Mouse (Mus musculus) CH12.LX (cell line): ENCODE data around the gene Aff1. TPM values are rescaled to one million over a fixed set of nuclear protein-coding genes. Genes with fewer than 3 reads are reported as not detected.

ENCODE experiments used
- DNase-seq: peaks from one replicate; pipeline ENCODE4 v3.0.0-alpha.2; 2013; ENCODE audit errors: extremely low read depth
- H3K27ac ChIP-seq: 2 replicates; pipeline ENCODE4 v1.5.1; 2012; ENCODE audit warnings: low read depth, mild to moderate bottlenecking, control low read depth, moderate library complexity; ENCODE audit not compliant: insufficient read depth
- H3K27me3 ChIP-seq: replicated peaks from 2 replicates; pipeline ENCODE3; 2012; ENCODE audit warnings: inconsistent platforms
- H3K36me3 ChIP-seq, 2 experiments: replicated peaks in 1 of 2; 2 replicates each; pipeline versions ENCODE3 to v1.6.1; 2012; ENCODE audit warnings: inconsistent platforms in 1 of 2, low read length in 1 of 2, mild to moderate bottlenecking in 1 of 2, mixed read lengths in 1 of 2, moderate library complexity in 1 of 2; ENCODE audit not compliant: control insufficient read depth in 1 of 2, insufficient read depth in 1 of 2
- H3K4me1 ChIP-seq, 2 experiments: 2 replicates each; pipeline ENCODE4 v1.6.1; 2012; ENCODE audit warnings: inconsistent platforms in 1 of 2, moderate library complexity in 1 of 2; ENCODE audit not compliant: insufficient read depth in 2 of 2, control insufficient read depth in 1 of 2
- H3K4me2 ChIP-seq: 2 replicates; pipeline ENCODE4 v1.6.1; 2012; ENCODE audit warnings: low read depth, mild to moderate bottlenecking, control low read depth; ENCODE audit not compliant: poor library complexity, insufficient read depth, severe bottlenecking
- H3K4me3 ChIP-seq, 3 experiments: fragments of 150-350 bp in 1 of 3; sonication (generic) in 1 of 3; replicated peaks in 1 of 3; 2 replicates each; pipeline versions ENCODE3 to v1.5.1; 2011 to 2012; ENCODE audit warnings: low read depth in 2 of 3, low read length in 2 of 3, mild to moderate bottlenecking in 2 of 3, moderate library complexity in 2 of 3, control low read depth in 1 of 3, improper control_type of control experiment in 1 of 3, inconsistent platforms in 1 of 3, mixed read lengths in 1 of 3; ENCODE audit not compliant: poor library complexity in 1 of 3
- H3K79me2 ChIP-seq: replicated peaks from 2 replicates; pipeline ENCODE4 v1.6.1; 2012; ENCODE audit warnings: mild to moderate bottlenecking, moderate library complexity; ENCODE audit not compliant: control insufficient read depth, poor library complexity, insufficient read depth, severe bottlenecking; ENCODE audit errors: extremely low read depth
- H3K9ac ChIP-seq: 2 replicates; pipeline ENCODE4 v1.6.1; 2012; ENCODE audit warnings: low read depth, mild to moderate bottlenecking, control low read depth, moderate library complexity; ENCODE audit not compliant: insufficient read depth
- H3K9me3 ChIP-seq: replicated peaks from 2 replicates; pipeline ENCODE3; 2012; ENCODE audit warnings: low read length, inconsistent platforms, mixed read lengths
- BHLHE40 ChIP-seq: IDR thresholded peaks from 2 replicates; pipeline ENCODE4 v1.6.1; 2011; ENCODE audit warnings: mild to moderate bottlenecking, low read depth, low read length, improper control_type of control experiment
- CHD1 ChIP-seq: IDR thresholded peaks from 2 replicates; pipeline ENCODE4 v1.6.1; 2012; ENCODE audit warnings: low read depth, low read length, improper control_type of control experiment, inconsistent platforms
- CHD2 ChIP-seq: IDR thresholded peaks from 2 replicates; pipeline ENCODE4 v1.6.1; 2011; ENCODE audit warnings: low read length, improper control_type of control experiment
- E2F4 ChIP-seq: IDR thresholded peaks from 2 replicates; pipeline ENCODE4 v1.6.1; 2011; ENCODE audit warnings: low read depth, low read length, improper control_type of control experiment; ENCODE audit not compliant: insufficient replicate concordance
- ETS1 ChIP-seq: conservative IDR thresholded peaks from 2 replicates; pipeline ENCODE4 v1.6.1; 2012; ENCODE audit warnings: low read depth, mild to moderate bottlenecking, inconsistent platforms, low read length, improper control_type of control experiment, moderate library complexity
- GABPA ChIP-seq: IDR thresholded peaks from 2 replicates; pipeline ENCODE4 v1.6.1; 2012; ENCODE audit warnings: low read depth, low read length, improper control_type of control experiment, inconsistent platforms; ENCODE audit not compliant: insufficient replicate concordance
- HCFC1 ChIP-seq: IDR thresholded peaks from 2 replicates; pipeline ENCODE4 v1.6.1; 2012; ENCODE audit warnings: low read depth, mild to moderate bottlenecking, inconsistent platforms, low read length, improper control_type of control experiment
- IRF4 ChIP-seq: IDR thresholded peaks from 2 replicates; pipeline ENCODE4 v1.6.1; 2014; ENCODE audit warnings: low read depth, mild to moderate bottlenecking, inconsistent platforms, low read length, improper control_type of control experiment
- JUND ChIP-seq: conservative IDR thresholded peaks from 2 replicates; pipeline ENCODE4 v1.6.1; 2011; ENCODE audit warnings: low read depth, low read length, improper control_type of control experiment
- MAFK ChIP-seq: IDR thresholded peaks from 2 replicates; pipeline ENCODE4 v1.6.1; 2011; ENCODE audit warnings: low read length, improper control_type of control experiment; ENCODE audit not compliant: insufficient replicate concordance
- MAX ChIP-seq: IDR thresholded peaks from 2 replicates; pipeline ENCODE4 v1.6.1; 2011; ENCODE audit warnings: low read length, improper control_type of control experiment
- MAZ ChIP-seq: IDR thresholded peaks from 2 replicates; pipeline ENCODE4 v1.6.1; 2012; ENCODE audit warnings: low read depth, mild to moderate bottlenecking, inconsistent platforms, low read length, improper control_type of control experiment, moderate library complexity
- MEF2A ChIP-seq: IDR thresholded peaks from 2 replicates; pipeline ENCODE4 v1.6.1; 2014; ENCODE audit warnings: low read depth, mild to moderate bottlenecking, inconsistent platforms, low read length, improper control_type of control experiment, borderline replicate concordance
- MXI1 ChIP-seq: IDR thresholded peaks from 2 replicates; pipeline ENCODE4 v1.6.1; 2011; ENCODE audit warnings: mild to moderate bottlenecking, low read depth, low read length, improper control_type of control experiment
- MYC ChIP-seq: IDR thresholded peaks from 2 replicates; pipeline ENCODE4 v1.6.1; 2011; ENCODE audit warnings: low read depth, mild to moderate bottlenecking, improper control_type of control experiment, low read length
- NELFE ChIP-seq: IDR thresholded peaks from 2 replicates; pipeline ENCODE4 v1.6.1; 2011; ENCODE audit warnings: low read depth, low read length, improper control_type of control experiment
- NRF1 ChIP-seq: IDR thresholded peaks from 2 replicates; pipeline ENCODE4 v1.6.1; 2014; ENCODE audit warnings: low read depth, mild to moderate bottlenecking, inconsistent platforms, low read length, improper control_type of control experiment, moderate library complexity
- PAX5 ChIP-seq: IDR thresholded peaks from 2 replicates; pipeline ENCODE4 v1.6.1; 2012; ENCODE audit warnings: low read length, inconsistent platforms, mixed read lengths
- POLR2A ChIP-seq: IDR thresholded peaks from 2 replicates; pipeline ENCODE4 v1.6.1; 2011; ENCODE audit warnings: low read depth, mild to moderate bottlenecking, improper control_type of control experiment, low read length
- RAD21 ChIP-seq: IDR thresholded peaks from 2 replicates; pipeline ENCODE4 v1.6.1; 2011; ENCODE audit warnings: low read depth, mild to moderate bottlenecking, low read length, improper control_type of control experiment, moderate library complexity
- RCOR1 ChIP-seq: conservative IDR thresholded peaks from 2 replicates; pipeline ENCODE4 v1.6.1; 2012; ENCODE audit warnings: low read depth, mild to moderate bottlenecking, inconsistent platforms, low read length, improper control_type of control experiment
- SIN3A ChIP-seq: IDR thresholded peaks from 2 replicates; pipeline ENCODE4 v1.6.1; 2012; ENCODE audit warnings: low read length, improper control_type of control experiment, inconsistent platforms
- TBP ChIP-seq: conservative IDR thresholded peaks from 2 replicates; pipeline ENCODE4 v1.6.1; 2011; ENCODE audit warnings: low read depth, low read length, improper control_type of control experiment
- TCF12 ChIP-seq: IDR thresholded peaks from 2 replicates; pipeline ENCODE4 v1.6.1; 2014; ENCODE audit warnings: low read depth, mild to moderate bottlenecking, inconsistent platforms, low read length, improper control_type of control experiment
- UBTF ChIP-seq: IDR thresholded peaks from 2 replicates; pipeline ENCODE4 v1.6.1; 2012; ENCODE audit warnings: low read depth, mild to moderate bottlenecking, inconsistent platforms, low read length, improper control_type of control experiment, moderate library complexity
- USF1 ChIP-seq: IDR thresholded peaks from 2 replicates; pipeline ENCODE4 v1.6.1; 2014; ENCODE audit warnings: low read depth, mild to moderate bottlenecking, inconsistent platforms, low read length, improper control_type of control experiment
- USF2 ChIP-seq: conservative IDR thresholded peaks from 2 replicates; pipeline ENCODE4 v1.6.1; 2011; ENCODE audit warnings: low read depth, low read length, improper control_type of control experiment
- ZC3H11A ChIP-seq: IDR thresholded peaks from 2 replicates; pipeline ENCODE4 v1.6.1; 2012; ENCODE audit warnings: low read depth, mild to moderate bottlenecking, inconsistent platforms, low read length, improper control_type of control experiment
- ZMIZ1 ChIP-seq: IDR thresholded peaks from 2 replicates; pipeline ENCODE4 v1.6.1; 2012; ENCODE audit warnings: low read depth, mild to moderate bottlenecking, inconsistent platforms, low read length, improper control_type of control experiment
- ZNF384 ChIP-seq: IDR thresholded peaks from 2 replicates; pipeline ENCODE4 v1.6.1; 2012; ENCODE audit warnings: low read depth, low read length, improper control_type of control experiment, inconsistent platforms
- dilution Hi-C: fragments of 300-500 bp; cut with MboI; formaldehyde crosslinking; loops from 2 replicates; pipeline ENCODE4 v1.14.3; 2020; ENCODE audit warnings: low sequenced_read_pairs; ENCODE audit not compliant: extremely low pct_unique_long_range_greater_than_20kb, extremely low pct_ligation_motif_present
- in situ Hi-C: fragments of 300-500 bp; cut with MboI; formaldehyde crosslinking; loops from 3 replicates; pipeline ENCODE4 v1.14.3; 2019; ENCODE audit warnings: low sequenced_read_pairs, low pct_ligation_motif_present, low pct_unique_long_range_greater_than_20kb, mixed read lengths
- polyA plus RNA-seq: library from polyadenylated mRNA; unstranded; fragments of >175 nt; gene quantifications from 2 replicates; pipeline ENCODE4 v1.2.1, GENCODE M21; 2012; ENCODE audit warnings: low read depth; ENCODE audit not compliant: insufficient read length
- total RNA-seq, 2 experiments: library from RNA; depleted of rRNA; stranded (reverse); fragments of 300-350 nt in 1 of 2; fragments of >200 nt in 1 of 2; gene quantifications; 2 replicates each; pipeline ENCODE4 v1.2.3; 2012 to 2014

Aff1 gene
- total and polyA plus RNA-seq, 3 experiments, result 13.2 to 38.9 (median 21.8) TPM

DNA sequence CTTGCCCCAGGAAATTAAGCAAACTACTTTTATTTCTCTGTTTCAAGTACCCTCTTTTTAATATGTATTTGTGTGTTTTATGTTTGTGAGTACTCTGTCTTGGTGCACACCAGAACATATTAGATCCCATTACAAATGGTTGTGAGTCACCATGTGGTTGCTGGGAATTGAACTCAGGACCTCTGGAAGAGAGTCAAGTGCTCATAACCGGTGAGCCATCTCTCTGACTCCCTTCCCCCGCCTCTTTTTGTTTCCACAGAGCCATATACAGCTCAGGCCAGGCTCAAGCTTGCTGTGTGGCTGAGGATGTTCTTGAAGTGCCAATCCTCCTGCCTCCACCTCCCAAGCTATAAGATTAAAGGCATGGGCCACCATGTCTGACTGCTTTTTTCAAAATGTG is 26.3 kb upstream of the Aff1 start:
- Histone ChIP-seq H3K9ac (no peak overlapping the region), H3K36me3 (no peaks in the 10 kb centered on the region), H3K27ac (no peak overlapping the region)
- in situ Hi-C loops, result no loop called here
- TF ChIP-seq BHLHE40 (no peak), ETS1 (no peak), UBTF (no peak), PAX5 (no peak), NRF1 (no peak), CHD2 (no peak), E2F4 (no peak), USF1 (no peak), USF2 (no peak), ZC3H11A (no peak), HCFC1 (no peak), POLR2A (no peak), MAX (no peak), NELFE (no peak), SIN3A (no peak), MYC (no peak), CHD1 (no peak), RCOR1 (no peak)
- TF ChIP-seq, all 38 proteins: peak for 0
- no peak overlapping the region for H3K4me2 ChIP-seq
- no peaks in the 10 kb centered on the region for H3K4me1 ChIP-seq
- H3K9me3 ChIP-seq, result no peaks in the 10 kb centered on the region
- dilution Hi-C loops, result no loop called here
- no peak for DNase-seq
- H3K4me3 ChIP-seq, result no peak overlapping the region
- no peaks in the 10 kb centered on the region for H3K79me2 ChIP-seq
- no peaks in the 10 kb centered on the region for H3K27me3 ChIP-seq

DNA sequence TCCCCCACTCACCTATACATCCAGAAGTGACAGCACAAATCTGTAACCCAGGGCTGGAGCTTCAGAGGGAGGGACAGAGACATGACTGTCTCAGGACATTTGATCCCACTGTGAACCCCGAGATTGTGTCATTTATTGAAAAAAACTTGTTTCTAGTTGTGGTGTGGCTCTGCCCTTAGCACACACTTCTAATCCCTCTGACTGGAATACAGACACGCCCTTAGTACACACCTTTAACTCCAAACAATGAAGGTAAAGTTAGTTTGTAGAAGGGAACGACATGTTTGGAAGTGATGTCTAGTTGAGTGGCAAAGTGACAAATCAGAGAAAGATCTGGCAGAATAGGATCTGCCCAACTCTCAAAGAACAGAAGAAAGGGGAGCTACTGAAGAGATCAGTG is 20.3 kb upstream of the Aff1 start:
- in situ Hi-C loops (no loop called here), dilution Hi-C loops (no loop called here)
- Histone ChIP-seq H3K4me1 (no peaks in the 10 kb centered on the region), H3K9ac (no peak overlapping the region), H3K4me3 (no peak overlapping the region), H3K36me3 (no peaks in the 10 kb centered on the region), H3K27me3 (no peaks in the 10 kb centered on the region), H3K27ac (no peak overlapping the region), H3K4me2 (no peak overlapping the region), H3K79me2 (no peaks in the 10 kb centered on the region), H3K9me3 (no peaks in the 10 kb centered on the region)
- TF ChIP-seq MAFK (no peak), GABPA (no peak), TCF12 (no peak), IRF4 (no peak), JUND (no peak), E2F4 (no peak), MXI1 (no peak), MEF2A (no peak), USF1 (no peak), CHD1 (no peak), RAD21 (no peak), ETS1 (no peak), ZMIZ1 (no peak), MAZ (no peak), ZNF384 (no peak), PAX5 (no peak), SIN3A (no peak), TBP (no peak)
- DNase-seq, result no peak
